Mouse (Mus musculus) C2C12 (cell line): ENCODE data around the gene Casc3. TPM values are rescaled to one million over a fixed set of nuclear protein-coding genes. Genes with fewer than 3 reads are reported as not detected.

ENCODE experiments used
- H3K27me3 ChIP-seq: one replicate; pipeline ENCODE4 v1.6.1; 2011; ENCODE audit not compliant: control insufficient read depth, insufficient read depth, insufficient read length
- H3K36me3 ChIP-seq: one replicate; pipeline ENCODE4 v1.6.1; 2011; ENCODE audit not compliant: control insufficient read depth, insufficient read depth
- H3K4me3 ChIP-seq: one replicate; pipeline ENCODE4 v1.5.1; 2011; ENCODE audit warnings: mild to moderate bottlenecking, control low read depth; ENCODE audit not compliant: poor library complexity, insufficient read depth, severe bottlenecking
- H3K79me2 ChIP-seq: one replicate; pipeline ENCODE4 v1.6.1; 2011; ENCODE audit not compliant: control insufficient read depth, insufficient read depth
- H3K79me3 ChIP-seq: one replicate; pipeline ENCODE4 v1.6.1; 2011; ENCODE audit warnings: low read depth, control low read depth
- H3ac ChIP-seq: one replicate; pipeline ENCODE3; 2011; ENCODE audit warnings: low read depth; ENCODE audit not compliant: control insufficient read depth, insufficient read length
- CEBPB ChIP-seq: IDR thresholded peaks from one replicate; pipeline ENCODE4 v1.6.1; 2011; ENCODE audit warnings: low read depth, mild to moderate bottlenecking, control low read depth, moderate library complexity
- CTCF ChIP-seq: IDR thresholded peaks from one replicate; pipeline ENCODE4 v1.5.1; 2011; ENCODE audit not compliant: control insufficient read depth, insufficient read depth, insufficient read length
- FOSL1 ChIP-seq: IDR thresholded peaks from one replicate; pipeline ENCODE4 v1.8.0; 2011; ENCODE audit warnings: mild to moderate bottlenecking, low read length; ENCODE audit not compliant: poor library complexity, insufficient read depth, severe bottlenecking
- MAX ChIP-seq: IDR thresholded peaks from one replicate; pipeline ENCODE4 v1.6.1; 2011; ENCODE audit warnings: mild to moderate bottlenecking, control low read depth
- MYOD1 ChIP-seq: IDR thresholded peaks from one replicate; pipeline ENCODE4 v1.6.1; 2011; ENCODE audit warnings: low read depth; ENCODE audit not compliant: control insufficient read depth, insufficient read length
- MYOG ChIP-seq: IDR thresholded peaks from one replicate; pipeline ENCODE4 v1.6.1; 2011; ENCODE audit not compliant: control insufficient read depth, insufficient read length; ENCODE audit errors: extremely low read depth
- USF1 ChIP-seq: IDR thresholded peaks from one replicate; pipeline ENCODE4 v1.6.1; 2011; ENCODE audit warnings: low read depth, mild to moderate bottlenecking, control low read depth, moderate library complexity
- polyA plus RNA-seq: library from polyadenylated mRNA; unstranded; fragments of >200 nt; fragmentation: generic; extraction: Trizol; gene quantifications from one replicate; pipeline ENCODE4 v1.2.1, GENCODE M21; 2012; ENCODE audit warnings: missing spikeins

Casc3 gene
- polyA plus RNA-seq, 1 experiment: 24.4 TPM

- H3K4me3 ChIP-seq: no peak overlapping the region
- H3K79me3 ChIP-seq: no peaks in the 10 kb centered on the region
- no peaks in the 10 kb centered on the region for H3K36me3 ChIP-seq
- H3K79me2 ChIP-seq: no peaks in the 10 kb centered on the region
- TF ChIP-seq MYOG (no peak), CTCF (no peak), FOSL1 (no peak), CEBPB (no peak), MAX (no peak), MYOD1 (no peak), USF1 (no peak)
- H3ac ChIP-seq: no peak overlapping the region
- H3K27me3 ChIP-seq: no peaks in the 10 kb centered on the region
These were observed 16.6 kb upstream of the Casc3 start for GRCm38 (mm10) chr11:98788139-98788538.

- TF ChIP-seq MAX (peak; percentile 99), MYOD1 (no peak), FOSL1 (no peak), CEBPB (peak; percentile 34), USF1 (peak; percentile 88), CTCF (peak; percentile 67)
- Histone ChIP-seq H3K4me3 (peak overlapping the region; percentile 43), H3ac (peak overlapping the region; percentile 33), H3K36me3 (no peaks in the 10 kb centered on the region), H3K79me2 (peaks cover 2% of the 10 kb centered on the region), H3K79me3 (no peaks in the 10 kb centered on the region), H3K27me3 (no peaks in the 10 kb centered on the region)
These were observed 16.0 kb upstream of the Casc3 start for GRCm38 (mm10) chr11:98788550-98789218.

- H3K79me3 ChIP-seq: no peaks in the 10 kb centered on the region
- H3K79me2 ChIP-seq: peaks cover 8% of the 10 kb centered on the region
- TF ChIP-seq CTCF (no peak), FOSL1 (no peak)
- H3K27me3 ChIP-seq: no peaks in the 10 kb centered on the region
- H3ac ChIP-seq: peak overlapping the region; percentile 70
- H3K36me3 ChIP-seq: no peaks in the 10 kb centered on the region
- peak overlapping the region; percentile 43 for H3K4me3 ChIP-seq
These were observed 15.4 kb upstream of the Casc3 start for GRCm38 (mm10) chr11:98789219-98789807.

- H3K79me3 ChIP-seq: no peaks in the 10 kb centered on the region
- TF ChIP-seq CTCF (no peak), MAX (no peak), FOSL1 (no peak)
- H3K4me3 ChIP-seq: peak overlapping the region; percentile 43
- peaks cover 13% of the 10 kb centered on the region for H3K79me2 ChIP-seq
- no peaks in the 10 kb centered on the region for H3K27me3 ChIP-seq
- H3K36me3 ChIP-seq: no peaks in the 10 kb centered on the region
- no peak overlapping the region for H3ac ChIP-seq
These were observed 14.9 kb upstream of the Casc3 start for GRCm38 (mm10) chr11:98789824-98790223.

- no peak for TF ChIP-seq MYOG
- TF ChIP-seq FOSL1: no peak
- no peak for TF ChIP-seq MAX
- TF ChIP-seq MYOD1: no peak
- no peak for TF ChIP-seq CEBPB
- no peak for TF ChIP-seq CTCF
- TF ChIP-seq USF1: no peak
- Histone ChIP-seq H3ac (no peak overlapping the region), H3K79me3 (no peaks in the 10 kb centered on the region), H3K79me2 (peaks cover 15% of the 10 kb centered on the region), H3K27me3 (no peaks in the 10 kb centered on the region), H3K4me3 (no peak overlapping the region), H3K36me3 (no peaks in the 10 kb centered on the region)
These were observed 14.0 kb upstream of the Casc3 start for GRCm38 (mm10) chr11:98790631-98791205.

- H3K27me3 ChIP-seq: no peaks in the 10 kb centered on the region
- no peaks in the 10 kb centered on the region for H3K36me3 ChIP-seq
- peaks cover 23% of the 10 kb centered on the region for H3K79me2 ChIP-seq
- TF ChIP-seq MYOD1 (no peak), USF1 (no peak), CTCF (no peak), MYOG (no peak), FOSL1 (no peak), CEBPB (no peak), MAX (no peak)
- H3K79me3 ChIP-seq: peaks cover 3% of the 10 kb centered on the region
- H3ac ChIP-seq: no peak overlapping the region
- no peak overlapping the region for H3K4me3 ChIP-seq
These were observed 13.3 kb upstream of the Casc3 start for GRCm38 (mm10) chr11:98791448-98791847.
